Mouse (Mus musculus) cortical plate, adult 2 months (tissue): Measurements from ENCODE around the gene Gstp1.

Experiments used
- CTCF ChIP-seq: fragments of 200-500 bp; IDR thresholded peaks from 2 replicates; pipeline ENCODE4 v1.5.1; 2011; ENCODE audit warnings: mild to moderate bottlenecking, control low read depth, low read length; ENCODE audit not compliant: insufficient read depth; ENCODE audit errors: extremely low read depth
- POLR2A ChIP-seq: fragments of 200-500 bp; IDR thresholded peaks from 2 replicates; pipeline ENCODE4 v1.6.1; 2011; ENCODE audit warnings: mild to moderate bottlenecking, low read length, control low read depth; ENCODE audit not compliant: insufficient read depth; ENCODE audit errors: extremely low read depth

DNA sequence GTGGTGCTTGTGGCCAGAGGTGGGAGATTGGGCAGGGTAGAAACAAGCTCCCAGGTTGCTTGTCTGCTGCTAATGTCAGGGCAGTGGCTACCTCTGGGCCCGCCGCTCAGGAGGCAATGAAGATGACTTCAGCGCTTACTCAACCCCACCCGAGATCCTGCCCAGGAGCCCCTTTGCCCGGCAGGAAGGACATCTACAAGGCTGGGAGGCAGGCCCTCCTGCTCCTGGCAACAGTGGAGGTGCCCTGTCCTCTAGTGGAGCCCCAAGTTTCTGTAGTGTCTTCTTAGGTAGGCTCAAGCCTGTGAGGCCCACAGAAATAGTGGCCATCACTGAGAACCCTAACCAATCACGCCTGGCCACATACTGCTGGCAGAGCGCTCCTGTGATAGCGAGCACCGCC is 32.7 kb downstream of the Gstp1 start:
- no peak for TF ChIP-seq CTCF
- TF ChIP-seq POLR2A: no peak
